Mouse (Mus musculus) frontal cortex, adult (tissue): ENCODE data around the gene Tsen34.
"Not testable (repeated sequence)": the region's sequence is repeated elsewhere in the genome, so short reads cannot be mapped to it uniquely, and the experiment has no call there.

Experiments used
- ATAC-seq: cut with Nextera tagmentation; 2 replicates; pipeline ENCODE4 v1.9.2; 2017; ENCODE audit warnings: mild to moderate bottlenecking, moderate library complexity, mixed read lengths; ENCODE audit not compliant: low TSS enrichment

Gene Tsen34

GRCm38 (mm10) chr7:3685400-3686187 is 7.1 kb upstream of the Tsen34 start:
- no peak for ATAC-seq

DNA sequence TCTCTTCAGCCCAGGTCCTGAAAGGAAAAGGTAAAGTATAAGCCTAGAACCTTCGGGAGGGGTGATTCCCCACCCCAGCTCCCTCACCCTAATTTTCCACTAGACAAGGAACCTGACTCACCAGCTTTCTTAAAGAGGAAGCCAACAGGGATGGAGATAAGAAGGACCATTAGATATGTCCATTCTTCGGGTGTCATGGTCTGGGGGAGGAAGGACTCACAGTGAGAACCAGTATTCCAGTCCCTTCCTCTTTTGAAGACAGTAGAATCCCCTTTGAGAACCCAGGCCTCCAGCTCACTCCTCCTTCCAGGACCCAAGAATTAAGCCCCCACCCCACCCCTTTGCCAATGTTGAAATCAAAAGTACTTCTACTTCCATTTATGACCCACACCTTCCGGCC is 744 bp upstream of the Tsen34 start:
- ATAC-seq, result no peak

- ATAC-seq, result peak; percentile 87
Measured at GRCm38 (mm10) chr7:3692987-3693808, 535 bp downstream of the Tsen34 start, which contains the start of gene Mboat7. TSS of gene Mboat7 (minus strand) at chr7:3693523.

GRCm38 (mm10) chr7:3693809-3694075 is 1.1 kb downstream of the Tsen34 start:
- ATAC-seq, result no peak

GRCm38 (mm10) chr7:3694076-3694948 is 1.6 kb downstream of the Tsen34 start:
- no peak for ATAC-seq

GRCm38 (mm10) chr7:3694949-3695305 is 2.3 kb downstream of the Tsen34 start:
- ATAC-seq, result not testable (repeated sequence)

GRCm38 (mm10) chr7:3698471-3698870 is 5.8 kb downstream of the Tsen34 start:
- ATAC-seq, result peak; percentile 64; the same call in 1 of the 2 replicates

DNA sequence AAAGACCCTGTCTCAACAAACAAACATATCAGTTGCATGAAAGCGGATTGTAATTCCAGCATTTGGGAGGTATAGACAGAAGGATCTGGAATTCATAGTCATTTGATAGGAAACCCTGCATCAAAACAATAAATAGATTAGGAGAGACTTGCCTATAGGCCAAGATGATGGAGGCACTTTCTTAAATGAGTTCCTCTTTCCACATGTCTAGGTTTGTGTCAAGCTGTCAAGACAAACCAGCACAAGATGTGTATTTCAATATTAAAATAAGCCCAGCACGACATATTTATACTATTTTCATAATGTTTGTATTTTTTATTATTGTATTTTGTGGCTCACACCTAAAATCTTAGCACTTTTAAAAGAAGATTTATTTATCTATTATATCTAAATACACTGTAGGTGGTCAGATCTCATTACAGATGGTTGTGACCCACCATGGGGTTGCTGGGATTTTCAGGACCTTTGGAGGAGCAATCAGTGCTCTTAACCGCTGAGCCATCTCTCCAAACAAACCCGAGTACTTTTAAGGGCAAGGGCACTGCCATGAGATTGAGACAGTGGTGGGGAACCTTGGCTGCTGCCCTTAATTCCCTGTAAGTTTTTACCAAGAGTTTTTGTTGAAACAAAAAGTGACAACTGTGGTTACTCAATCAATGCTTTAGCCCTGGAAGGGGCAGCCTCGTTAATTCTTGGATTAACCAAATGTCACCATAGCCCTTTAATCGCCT is 10.7 kb downstream of the Tsen34 start:
- ATAC-seq, result no peak

GRCm38 (mm10) chr7:3703879-3704441 is 11.3 kb downstream of the Tsen34 start, which contains the start of gene Rps9:
TSS of gene Rps9 (plus strand) at chr7:3703993.
- ATAC-seq, result peak; percentile 94

DNA sequence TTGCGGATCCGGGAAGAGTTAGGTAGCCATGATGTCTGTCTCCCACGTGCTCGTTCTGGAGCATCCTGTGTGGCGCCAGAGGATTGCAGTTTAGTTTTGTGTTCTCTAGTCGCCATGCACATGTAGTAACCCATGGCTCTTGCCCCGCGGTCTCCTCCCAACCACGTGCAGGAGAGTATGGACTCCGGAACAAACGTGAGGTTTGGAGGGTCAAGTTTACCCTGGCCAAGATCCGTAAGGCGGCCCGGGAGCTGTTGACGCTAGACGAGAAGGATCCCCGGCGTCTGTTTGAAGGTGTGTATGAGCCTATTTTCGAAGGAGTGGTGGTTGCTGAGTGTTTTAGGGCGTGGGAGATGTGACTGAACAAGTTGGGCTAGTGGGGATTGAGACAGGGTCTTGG is 11.8 kb downstream of the Tsen34 start:
- peak; percentile 62 for ATAC-seq

DNA sequence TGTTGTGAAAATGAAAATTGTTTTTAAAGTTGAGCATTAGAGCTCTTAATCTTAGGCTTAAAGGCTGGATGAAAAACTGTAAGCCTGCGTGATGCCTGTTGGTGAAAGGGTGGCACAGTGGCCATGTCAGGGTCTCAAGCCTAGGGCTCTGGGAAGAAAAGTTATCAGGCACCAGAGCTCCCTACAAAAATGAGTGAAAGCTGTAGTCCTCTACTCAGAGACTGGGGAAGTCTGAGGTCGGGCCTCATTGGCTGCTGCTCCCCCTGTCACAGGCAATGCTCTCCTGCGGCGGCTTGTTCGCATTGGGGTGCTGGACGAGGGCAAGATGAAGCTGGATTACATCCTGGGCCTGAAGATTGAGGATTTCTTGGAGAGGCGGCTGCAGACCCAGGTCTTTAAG is 12.8 kb downstream of the Tsen34 start:
- ATAC-seq, result not testable (repeated sequence)

DNA sequence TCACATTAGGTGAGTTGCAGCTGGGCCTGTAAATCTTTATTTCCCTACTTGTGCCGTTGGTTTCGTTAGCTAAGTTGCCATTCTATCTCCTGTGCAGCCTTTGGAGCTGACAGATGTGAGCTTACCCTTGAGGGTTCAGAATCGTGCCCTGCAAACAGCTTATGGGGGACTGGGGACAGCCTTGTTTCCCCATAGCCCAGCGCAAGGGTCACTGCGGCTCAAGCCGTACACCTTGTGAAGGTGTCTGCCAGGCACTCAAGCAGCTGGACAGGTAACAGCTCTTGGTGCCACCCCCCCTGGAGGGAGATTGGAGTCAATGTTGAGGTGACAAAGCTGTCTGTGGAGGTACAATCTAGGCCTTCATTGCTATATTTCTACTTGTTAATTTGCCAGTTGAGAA is 13.2 kb downstream of the Tsen34 start:
- ATAC-seq, result no peak

DNA sequence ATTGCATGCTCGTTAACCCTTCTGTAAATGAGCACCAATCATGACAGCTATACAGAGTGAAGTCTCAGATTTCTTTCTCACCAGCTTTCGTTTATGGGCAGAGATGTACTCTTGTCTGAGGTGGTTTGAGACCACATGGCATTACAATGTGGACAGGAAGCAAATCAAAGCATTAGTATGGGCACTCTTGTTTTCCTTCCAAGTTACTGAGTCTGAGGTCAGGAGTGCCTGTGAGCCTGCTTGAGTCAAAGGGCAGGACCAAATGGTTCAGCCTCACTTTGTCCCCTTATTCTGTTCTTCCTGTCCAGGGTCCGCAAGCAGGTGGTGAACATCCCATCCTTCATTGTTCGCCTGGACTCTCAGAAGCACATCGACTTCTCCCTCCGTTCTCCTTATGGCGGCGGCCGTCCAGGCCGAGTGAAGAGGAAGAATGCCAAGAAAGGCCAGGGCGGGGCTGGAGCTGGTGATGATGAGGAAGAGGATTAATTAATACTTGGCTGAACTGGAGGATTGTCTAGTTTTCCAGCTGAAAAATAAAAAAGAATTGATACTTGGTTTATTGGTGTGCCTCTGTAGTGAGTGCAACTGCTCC is 13.8 kb downstream of the Tsen34 start:
- no peak for ATAC-seq

DNA sequence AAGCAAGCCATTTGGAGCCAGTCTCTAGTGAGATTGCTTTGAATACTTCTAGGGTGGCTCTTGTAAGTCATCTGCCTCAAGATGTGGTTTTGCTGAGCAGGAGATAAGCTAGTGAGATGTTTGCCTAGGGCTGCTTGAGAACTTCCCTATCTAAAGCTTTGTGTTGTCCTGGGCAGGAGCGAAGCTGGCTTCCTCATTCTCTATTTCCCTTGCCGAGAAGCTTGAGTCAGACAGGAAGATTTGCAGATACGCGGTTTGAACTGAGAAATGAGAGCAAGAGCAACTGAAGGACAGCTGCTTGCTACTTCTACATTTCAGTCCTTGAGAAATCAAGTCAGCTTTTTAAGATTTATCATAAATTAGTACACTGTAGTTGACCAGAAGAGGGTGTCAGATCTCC is 14.4 kb downstream of the Tsen34 start:
- no peak for ATAC-seq

- no peak for ATAC-seq
Measured at GRCm38 (mm10) chr7:3707568-3708413, 15.1 kb downstream of the Tsen34 start.

- ATAC-seq, result not testable (repeated sequence)
Measured at GRCm38 (mm10) chr7:3708447-3708980, 15.9 kb downstream of the Tsen34 start.

GRCm38 (mm10) chr7:3709000-3709399 is 16.3 kb downstream of the Tsen34 start:
- ATAC-seq, result no peak

DNA sequence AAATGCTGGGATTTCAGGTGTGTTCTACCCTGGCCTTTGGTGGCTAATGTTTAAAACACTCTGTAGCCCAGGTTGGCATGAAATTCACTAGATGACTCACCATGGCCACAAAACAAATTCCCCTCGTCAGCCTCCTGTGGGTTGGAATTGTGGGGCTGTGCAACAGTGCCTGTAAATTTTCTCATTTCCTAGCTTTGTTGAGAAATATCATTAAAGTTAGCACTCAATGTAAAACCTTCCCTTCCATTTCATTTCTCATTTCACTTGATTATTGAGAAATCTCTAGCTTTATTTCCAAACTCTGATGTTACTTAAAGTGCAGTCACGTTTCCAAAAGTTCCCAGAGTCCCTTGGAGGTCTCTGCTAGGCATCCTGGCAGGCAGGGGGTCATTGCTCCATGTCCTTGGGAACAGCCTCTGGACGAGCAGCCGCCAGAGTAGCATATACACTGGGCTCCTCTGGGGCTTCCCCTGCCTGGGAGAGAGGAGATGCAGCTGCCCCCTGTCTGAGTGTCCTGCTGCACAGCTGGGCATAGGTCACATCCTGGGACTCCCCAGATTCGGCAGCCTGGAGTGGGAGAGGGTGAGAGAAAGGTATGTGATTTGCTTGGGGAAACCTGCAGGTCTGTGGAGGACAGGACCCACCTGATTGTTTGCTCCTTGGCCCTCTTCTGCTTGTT is 19.7 kb downstream of the Tsen34 start:
- no peak for ATAC-seq

- ATAC-seq, result no peak
Measured at GRCm38 (mm10) chr7:3715249-3715648, 22.6 kb downstream of the Tsen34 start.
